Mouse (Mus musculus) midbrain, embryonic 12.5 days (tissue): ENCODE results near the gene Capg. TPM values are rescaled to one million over a fixed set of nuclear protein-coding genes. Genes with fewer than 3 reads are reported as not detected.

Experiments used
- ATAC-seq: fragments of 200-750 bp; cut with Nextera tagmentation; 2 replicates; pipeline ENCODE4 v1.8.0; 2017; ENCODE audit warnings: low read depth, moderate TSS enrichment, moderate library complexity; ENCODE audit not compliant: low FRiP score
- H3K27ac ChIP-seq: fragments of 300-500 bp; sonication (generic); replicated peaks from 2 replicates; pipeline ENCODE4 v1.5.1; 2016; ENCODE audit warnings: mild to moderate bottlenecking
- H3K27me3 ChIP-seq: fragments of 300-500 bp; sonication (generic); 2 replicates; pipeline ENCODE4 v1.6.1; 2016; ENCODE audit warnings: mild to moderate bottlenecking
- H3K36me3 ChIP-seq: fragments of 300-500 bp; sonication (generic); 2 replicates; pipeline ENCODE4 v1.6.1; 2016
- H3K4me1 ChIP-seq: fragments of 300-500 bp; sonication (generic); 2 replicates; pipeline ENCODE4 v1.6.1; 2016
- H3K4me2 ChIP-seq: fragments of 300-500 bp; sonication (generic); replicated peaks from 2 replicates; pipeline ENCODE4 v1.6.1; 2016; ENCODE audit warnings: mild to moderate bottlenecking, moderate library complexity
- H3K4me3 ChIP-seq: fragments of 300-500 bp; sonication (generic); 2 replicates; pipeline ENCODE4 v1.5.1; 2016; ENCODE audit warnings: mild to moderate bottlenecking
- H3K9ac ChIP-seq: fragments of 300-500 bp; sonication (generic); replicated peaks from 2 replicates; pipeline ENCODE4 v1.6.1; 2016; ENCODE audit warnings: mild to moderate bottlenecking, moderate library complexity
- H3K9me3 ChIP-seq: fragments of 300-500 bp; sonication (generic); 2 replicates; pipeline ENCODE4 v1.6.1; 2016; ENCODE audit warnings: mild to moderate bottlenecking
- WGBS: fragments of 180-500 bp; shearing (Covaris S2); methylation state at CpG from one replicate; pipeline ENCODE4 v1.1.7; 2016; 5-methylcytosine and 5-hydroxymethylcytosine counted together
- polyA plus RNA-seq: library from polyadenylated mRNA; unstranded; fragments of >200 nt; fragmentation: Nextera tagmentation; extraction: Ambion mirVana; gene quantifications from 2 replicates; pipeline ENCODE4 v1.2.1, GENCODE M21; 2016

Gene Capg
- polyA plus RNA-seq, 1 experiment from 2014 or later = 5.8 TPM

GRCm38 (mm10) chr6:72598791-72599557, 54.8 kb downstream of the Capg start:
- H3K27ac ChIP-seq = no peak overlapping the region
- ATAC-seq = no peak

GRCm38 (mm10) chr6:72600216-72600615, 56.0 kb downstream of the Capg start:
- Histone ChIP-seq H3K36me3 (peaks cover under 1% of the 10 kb centered on the region; the same call in 1 of the 2 replicates), H3K4me3 (no peak overlapping the region), H3K9me3 (no peaks in the 10 kb centered on the region), H3K4me2 (no peak overlapping the region), H3K9ac (no peak overlapping the region), H3K4me1 (peaks cover 17% of the 10 kb centered on the region), H3K27ac (no peak overlapping the region), H3K27me3 (no peaks in the 10 kb centered on the region)
- no peak for ATAC-seq
- WGBS = 84% methylated on average over 6 of the region's 6 CpGs

More at GRCm38 (mm10) chr6:72598791-72599557, 54.8 kb downstream of the Capg start:
- WGBS = 55% methylated on average over 12 of the region's 12 CpGs
- H3K4me2 ChIP-seq = peak overlapping the region; percentile 86
- no peaks in the 10 kb centered on the region for H3K36me3 ChIP-seq
- H3K4me3 ChIP-seq = peak overlapping the region; percentile 64
- peaks cover 17% of the 10 kb centered on the region for H3K4me1 ChIP-seq
- no peaks in the 10 kb centered on the region for H3K9me3 ChIP-seq
- no peaks in the 10 kb centered on the region for H3K27me3 ChIP-seq
- H3K9ac ChIP-seq = peak overlapping the region; percentile 67

GRCm38 (mm10) chr6:72600771-72601170, 56.6 kb downstream of the Capg start:
- 82% methylated on average over 12 of the region's 12 CpGs for WGBS
- Histone ChIP-seq H3K27ac (no peak overlapping the region), H3K9me3 (no peaks in the 10 kb centered on the region), H3K9ac (no peak overlapping the region), H3K4me3 (no peak overlapping the region), H3K36me3 (peaks cover 6% of the 10 kb centered on the region), H3K27me3 (no peaks in the 10 kb centered on the region), H3K4me2 (no peak overlapping the region), H3K4me1 (peaks cover 17% of the 10 kb centered on the region)
- no peak for ATAC-seq

GRCm38 (mm10) chr6:72601732-72602131, 57.5 kb downstream of the Capg start:
- WGBS = 55% methylated on average over 1 of the region's 1 CpGs
- ATAC-seq = no peak
- peaks cover 17% of the 10 kb centered on the region for H3K4me1 ChIP-seq
- peaks cover 16% of the 10 kb centered on the region for H3K36me3 ChIP-seq
- no peaks in the 10 kb centered on the region for H3K9me3 ChIP-seq
- H3K9ac ChIP-seq = no peak overlapping the region
- H3K27ac ChIP-seq = no peak overlapping the region
- H3K27me3 ChIP-seq = no peaks in the 10 kb centered on the region
- H3K4me2 ChIP-seq = no peak overlapping the region
- no peak overlapping the region for H3K4me3 ChIP-seq

GRCm38 (mm10) chr6:72604066-72604465, 59.9 kb downstream of the Capg start:
- H3K4me2 ChIP-seq = no peak overlapping the region
- ATAC-seq = no peak
- no peaks in the 10 kb centered on the region for H3K27me3 ChIP-seq
- H3K9ac ChIP-seq = no peak overlapping the region
- no peak overlapping the region for H3K4me3 ChIP-seq
- WGBS = 94% methylated on average over 2 of the region's 2 CpGs
- H3K9me3 ChIP-seq = no peaks in the 10 kb centered on the region
- no peak overlapping the region for H3K27ac ChIP-seq
- no peaks in the 10 kb centered on the region for H3K4me1 ChIP-seq
- peaks cover 32% of the 10 kb centered on the region for H3K36me3 ChIP-seq

GRCm38 (mm10) chr6:72607060-72607459, 62.9 kb downstream of the Capg start:
- Histone ChIP-seq H3K36me3 (peaks cover 61% of the 10 kb centered on the region), H3K4me2 (no peak overlapping the region), H3K4me3 (no peak overlapping the region), H3K27ac (no peak overlapping the region), H3K27me3 (no peaks in the 10 kb centered on the region), H3K9ac (no peak overlapping the region), H3K4me1 (no peaks in the 10 kb centered on the region), H3K9me3 (no peaks in the 10 kb centered on the region)
- WGBS = 88% methylated on average over 4 of the region's 4 CpGs
- ATAC-seq = no peak

GRCm38 (mm10) chr6:72607676-72608075, 63.5 kb downstream of the Capg start:
- Histone ChIP-seq H3K4me2 (no peak overlapping the region), H3K27ac (no peak overlapping the region), H3K4me1 (no peaks in the 10 kb centered on the region), H3K27me3 (no peaks in the 10 kb centered on the region), H3K9me3 (no peaks in the 10 kb centered on the region), H3K4me3 (no peak overlapping the region), H3K9ac (no peak overlapping the region), H3K36me3 (peaks cover 61% of the 10 kb centered on the region)
- 95% methylated on average over 5 of the region's 5 CpGs for WGBS
- no peak for ATAC-seq

GRCm38 (mm10) chr6:72608662-72609184, 64.5 kb downstream of the Capg start:
- ATAC-seq = no peak
- 92% methylated on average over 4 of the region's 4 CpGs for whole genome bisulfite sequencing
- no peaks in the 10 kb centered on the region for H3K27me3 ChIP-seq
- peaks cover 69% of the 10 kb centered on the region for H3K36me3 ChIP-seq
- peaks cover 4% of the 10 kb centered on the region for H3K4me1 ChIP-seq
- no peak overlapping the region for H3K4me3 ChIP-seq
- H3K4me2 ChIP-seq = no peak overlapping the region
- no peak overlapping the region for H3K27ac ChIP-seq
- H3K9ac ChIP-seq = no peak overlapping the region
- no peaks in the 10 kb centered on the region for H3K9me3 ChIP-seq

GRCm38 (mm10) chr6:72610261-72610660, 66.1 kb downstream of the Capg start:
- WGBS = 87% methylated on average over 4 of the region's 4 CpGs
- H3K4me1 ChIP-seq = peaks cover 20% of the 10 kb centered on the region
- H3K36me3 ChIP-seq = peaks cover 73% of the 10 kb centered on the region

More at GRCm38 (mm10) chr6:72610261-72610660, 66.1 kb downstream of the Capg start:
- ATAC-seq = no peak
- Histone ChIP-seq H3K4me3 (no peak overlapping the region), H3K9ac (no peak overlapping the region), H3K4me2 (no peak overlapping the region), H3K9me3 (no peaks in the 10 kb centered on the region), H3K27me3 (no peaks in the 10 kb centered on the region), H3K27ac (no peak overlapping the region)

Other genes starting within 250 kb of the Capg start
- not detected in 2 replicates for gene Sftpb, start 239.8 kb upstream of the Capg start, polyA plus RNA-seq
- 68.9 and 72.4 TPM in 2 replicates for gene Usp39, start 199.2 kb upstream of the Capg start, polyA plus RNA-seq
- gene 0610030E20Rik, start 197.1 kb upstream of the Capg start, polyA plus RNA-seq = 25.4 and 29.6 TPM in 2 replicates
- 7.3 and 8.2 TPM in 2 replicates for gene Tmem150a, start 188.9 kb upstream of the Capg start, polyA plus RNA-seq
- 98.1 and 98.7 TPM in 2 replicates for gene Rnf181, start 177.4 kb upstream of the Capg start, polyA plus RNA-seq
- gene Vamp5, start 163.9 kb upstream of the Capg start, polyA plus RNA-seq = 10.2 and 12.7 TPM in 2 replicates
- 25.9 and 33.6 TPM in 2 replicates for gene Vamp8, start 153.7 kb upstream of the Capg start, polyA plus RNA-seq
- 20.6 and 24.3 TPM in 2 replicates for gene Ggcx, start 130.1 kb upstream of the Capg start, polyA plus RNA-seq
- 422 and 441 TPM in 2 replicates for gene Mat2a, start 104.8 kb upstream of the Capg start, polyA plus RNA-seq
- gene Sh2d6, start 22.7 kb upstream of the Capg start, polyA plus RNA-seq = 0.63 and 0.97 TPM in 2 replicates
- 14.3 and 18.3 TPM in 2 replicates for gene Elmod3, start 54.0 kb downstream of the Capg start, polyA plus RNA-seq
- 4.4 and 6.9 TPM in 2 replicates for gene Retsat, start 54.1 kb downstream of the Capg start, polyA plus RNA-seq
- 38.6 and 39.2 TPM in 2 replicates for gene Tgoln1, start 72.6 kb downstream of the Capg start, polyA plus RNA-seq
- gene Tcf7l1, start 244.9 kb downstream of the Capg start, polyA plus RNA-seq = 18.2 and 21.7 TPM in 2 replicates